Mouse (Mus musculus): ENCODE measurements at regions not wholly inside any gene's neighbourhood (a gene's known extent, or its start where the extent isn't known, plus 50 kb on each side); places are given as distances from the start of the nearest gene placed in this dataset.

- DNase-seq (ENCODE audit: low spot score in 2 of 2) = no peak
These were observed 294.2 kb upstream of the Gria1 start for GRCm38 (mm10) chr11:56716953-56717352.

- no peak for DNase-seq (ENCODE audit: low spot score in 2 of 2)
These were observed 286.0 kb upstream of the Gria1 start for GRCm38 (mm10) chr11:56725141-56725540.

DNA sequence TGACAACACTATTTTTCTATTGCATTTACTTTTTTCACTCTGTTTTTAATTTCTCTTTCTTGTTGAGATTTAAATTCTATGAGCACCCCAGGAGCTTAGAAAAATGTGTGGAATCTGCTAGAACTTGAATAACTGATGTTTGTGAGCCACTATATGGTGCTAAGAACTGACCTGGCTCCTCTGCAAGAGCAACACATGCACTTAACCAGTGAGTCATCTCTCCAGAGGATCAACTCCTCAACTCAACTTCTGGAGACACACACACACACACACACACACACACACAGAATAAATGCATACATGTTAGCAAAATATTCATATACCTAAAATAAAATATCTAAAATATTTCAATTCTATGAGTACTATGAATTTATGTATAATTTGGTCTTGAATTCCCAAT is 285.0 kb upstream of the Gria1 start:
- no peak for DNase-seq (ENCODE audit: low spot score in 2 of 2)

DNA sequence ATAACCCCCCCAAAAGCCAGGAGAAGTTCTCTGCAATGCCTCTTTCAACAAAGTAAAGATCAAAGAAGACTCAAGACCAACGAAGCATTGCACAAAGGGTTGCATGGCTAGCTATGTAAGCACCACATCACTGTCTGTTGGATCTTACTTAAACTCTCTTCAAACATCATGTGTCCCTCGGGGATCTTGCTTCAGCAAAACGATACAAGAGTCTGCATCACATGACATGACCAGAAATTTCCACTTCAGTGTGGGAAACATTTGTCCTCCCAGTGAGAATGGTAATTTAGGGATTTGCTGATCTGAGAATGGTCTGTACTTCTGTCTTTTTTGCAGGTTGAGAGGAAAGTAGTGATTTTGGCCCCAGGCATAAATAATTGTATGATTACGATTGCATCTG is 283.6 kb upstream of the Gria1 start:
- DNase-seq (ENCODE audit: low spot score in 2 of 2) = no peak

DNA sequence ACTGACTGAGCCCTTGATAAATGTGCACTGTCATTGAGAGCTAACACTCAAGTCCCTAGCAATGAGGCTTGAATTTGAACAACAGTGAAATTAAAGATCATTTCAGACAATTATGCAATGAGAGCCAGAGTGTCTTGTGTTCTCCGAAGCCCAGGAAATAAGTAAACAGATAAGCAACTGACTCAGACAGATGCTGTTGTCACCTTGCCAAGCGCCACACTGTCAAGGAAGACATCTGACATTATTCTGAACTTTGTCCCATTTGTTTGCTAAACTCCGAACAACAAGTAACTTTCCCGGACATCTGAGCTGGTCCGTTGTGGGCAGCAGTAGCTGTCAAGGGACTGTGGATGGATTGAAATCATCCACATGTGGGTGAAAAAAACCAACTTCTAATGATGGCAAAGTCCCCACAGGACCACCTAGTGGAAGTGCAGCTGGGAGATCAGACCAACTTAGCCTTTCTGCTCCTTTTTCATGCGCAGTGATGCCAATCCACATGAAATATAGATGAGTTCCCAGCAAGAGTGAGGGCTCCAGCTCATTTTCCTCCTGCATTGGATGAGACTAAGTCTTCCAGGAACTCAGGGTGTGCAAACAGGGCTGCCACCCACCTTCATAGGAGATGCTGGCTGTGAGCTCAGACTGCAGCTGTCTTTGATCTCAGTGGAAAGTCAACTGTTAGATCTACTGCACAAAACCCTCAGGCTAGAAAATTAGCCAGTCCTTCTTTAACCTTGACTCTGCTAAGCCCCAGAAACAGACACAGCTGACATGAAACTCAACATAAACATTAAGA is 282.8 kb upstream of the Gria1 start:
- DNase-seq (ENCODE audit: low spot score in 2 of 2) = no peak

- DNase-seq (ENCODE audit: low spot score in 2 of 2) = no peak
These were observed 269.3 kb upstream of the Gria1 start for GRCm38 (mm10) chr11:56741857-56742256.

DNA sequence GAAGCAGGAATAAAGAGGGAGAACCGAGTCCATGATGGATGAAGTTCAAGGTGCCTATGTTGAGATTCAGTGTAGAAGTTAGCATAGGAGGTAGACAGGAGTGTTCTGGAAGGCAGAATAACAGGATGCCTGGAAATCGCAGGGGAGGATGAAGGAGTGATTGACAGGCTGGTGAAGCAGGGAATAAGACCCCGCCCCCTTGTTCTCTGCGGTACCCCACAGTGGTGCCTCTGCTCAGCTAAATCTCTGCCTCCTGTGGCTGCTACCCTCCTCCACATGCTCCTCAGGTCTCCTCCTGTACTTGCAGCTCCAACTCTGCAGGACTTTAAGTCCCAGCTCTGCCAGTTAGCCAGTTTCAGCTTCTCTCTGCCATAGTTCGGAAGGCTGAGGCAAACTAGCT is 261.2 kb upstream of the Gria1 start:
- DNase-seq (ENCODE audit: low spot score in 2 of 2) = no peak

DNA sequence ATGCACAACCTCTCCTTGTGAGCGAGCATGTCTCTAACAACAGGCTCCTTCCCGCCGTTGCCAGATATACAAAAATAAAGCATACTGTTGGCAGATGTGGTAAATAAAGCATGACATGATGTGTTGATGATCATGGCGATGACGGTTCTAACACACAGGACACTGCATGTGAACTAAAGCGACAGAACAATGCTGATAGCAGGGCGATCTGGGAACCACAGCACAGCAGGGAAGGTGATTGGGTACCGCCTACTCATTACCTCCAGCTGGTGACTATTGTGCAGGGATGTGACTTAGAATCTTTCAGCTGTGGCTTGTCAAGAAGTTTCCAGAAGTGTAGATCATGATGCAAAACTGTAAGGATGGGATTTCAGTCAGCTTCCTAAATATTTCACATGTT is 260.5 kb upstream of the Gria1 start:
- no peak for DNase-seq (ENCODE audit: low spot score in 2 of 2)

- DNase-seq (ENCODE audit: low spot score in 2 of 2) = no peak
These were observed 259.3 kb upstream of the Gria1 start for GRCm38 (mm10) chr11:56751918-56752317.

- no peak for DNase-seq (ENCODE audit: low spot score in 2 of 2)
These were observed 257.5 kb upstream of the Gria1 start for GRCm38 (mm10) chr11:56753699-56754098.

GRCm38 (mm10) chr11:56760474-56760873 is 250.7 kb upstream of the Gria1 start:
- no peak for DNase-seq (ENCODE audit: low spot score in 2 of 2)

- DNase-seq (ENCODE audit: low spot score in 2 of 2) = no peak
These were observed 248.6 kb upstream of the Gria1 start for GRCm38 (mm10) chr11:56762467-56763120.

GRCm38 (mm10) chr11:56767424-56767823 is 243.8 kb upstream of the Gria1 start:
- no peak for DNase-seq (ENCODE audit: low spot score in 2 of 2)

GRCm38 (mm10) chr11:56786351-56786750 is 224.8 kb upstream of the Gria1 start:
- DNase-seq (ENCODE audit: low spot score in 2 of 2) = no peak

GRCm38 (mm10) chr11:56792691-56793090 is 218.5 kb upstream of the Gria1 start:
- DNase-seq (ENCODE audit: low spot score in 2 of 2) = no peak

DNA sequence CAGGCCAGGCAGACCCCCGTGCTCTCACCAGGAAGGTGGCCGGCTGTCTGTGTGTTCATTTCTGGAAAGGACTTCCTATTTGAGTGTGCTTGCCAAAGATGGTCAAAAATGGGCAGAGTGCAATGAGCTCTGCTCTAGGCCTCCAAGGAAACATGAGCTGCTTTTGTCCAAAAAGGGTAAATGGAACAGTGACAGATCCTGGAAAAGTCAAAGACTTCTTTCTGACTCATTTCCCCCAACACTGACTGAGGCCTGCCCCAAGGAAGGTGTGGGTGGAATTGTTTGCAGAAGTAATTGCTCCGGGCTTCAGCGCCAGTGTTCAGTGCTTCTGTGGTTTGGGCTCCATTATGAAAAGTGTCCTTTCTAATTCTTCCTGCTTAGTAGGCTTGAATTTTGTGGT is 203.9 kb upstream of the Gria1 start:
- no peak for DNase-seq (ENCODE audit: low spot score in 2 of 2)

GRCm38 (mm10) chr11:56810141-56810540 is 201.0 kb upstream of the Gria1 start:
- DNase-seq (ENCODE audit: low spot score in 2 of 2) = no peak

DNA sequence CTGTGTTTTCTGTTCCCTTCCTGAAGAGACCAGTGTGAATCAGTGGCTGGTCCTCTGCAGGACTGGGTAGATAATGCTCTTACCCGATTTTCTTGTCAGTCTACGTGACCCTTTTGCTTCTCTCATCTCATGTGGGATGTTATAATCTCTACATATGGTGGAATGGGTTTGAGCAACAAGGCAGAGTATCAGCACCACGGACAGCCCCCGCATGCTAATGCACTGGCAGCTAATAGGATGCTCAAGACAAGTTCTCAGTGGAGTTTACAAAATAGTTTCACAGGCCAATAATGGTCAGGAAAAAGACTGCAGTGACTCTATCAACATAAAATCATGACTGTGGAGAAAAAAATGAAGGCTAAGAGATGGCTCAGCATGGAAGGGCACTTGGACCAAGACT is 199.1 kb upstream of the Gria1 start:
- no peak for DNase-seq (ENCODE audit: low spot score in 2 of 2)

DNA sequence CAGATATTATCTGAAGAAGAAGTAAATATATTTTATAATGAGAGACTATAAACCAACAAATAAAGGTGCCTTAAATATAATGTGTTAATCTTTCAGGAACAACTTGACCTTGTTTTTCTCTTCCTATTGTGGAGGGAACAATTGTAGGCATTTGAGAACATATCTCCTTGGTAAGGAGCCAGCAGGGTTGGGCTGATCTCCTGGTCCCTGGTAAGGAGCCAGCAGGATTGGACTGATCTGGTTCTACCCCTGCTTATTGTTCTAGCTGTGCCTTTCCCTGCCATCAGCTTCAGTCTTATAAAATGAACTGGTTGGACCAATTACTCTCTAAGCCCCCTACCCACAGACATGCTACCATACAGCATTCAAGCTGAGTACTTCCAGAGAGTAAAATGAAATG is 187.7 kb upstream of the Gria1 start:
- DNase-seq (ENCODE audit: low spot score in 2 of 2) = no peak

DNA sequence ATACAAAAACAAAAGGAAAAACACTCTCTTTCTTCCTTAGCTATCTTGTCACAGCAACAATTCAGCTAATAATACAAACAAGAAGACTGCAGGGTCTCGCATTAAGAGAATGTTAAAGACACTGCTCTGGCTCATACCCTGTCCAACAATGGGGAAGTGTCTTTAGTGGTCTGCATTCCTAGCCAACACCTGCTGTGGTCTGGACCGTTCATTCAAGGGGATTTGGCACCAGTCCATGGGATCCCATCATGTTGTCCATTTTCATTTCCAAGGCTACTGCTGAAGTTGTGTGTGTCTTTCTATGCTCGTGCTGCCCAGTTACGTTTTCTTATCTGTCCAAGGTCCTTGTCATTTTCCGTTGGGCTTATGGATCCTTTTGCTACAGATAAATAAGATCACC is 183.7 kb upstream of the Gria1 start:
- no peak for DNase-seq (ENCODE audit: low spot score in 2 of 2)

GRCm38 (mm10) chr11:56862649-56863048 is 148.5 kb upstream of the Gria1 start:
- peak in 1 of 2 experiments; percentile 3 for DNase-seq (ENCODE audit: low spot score in 2 of 2)

DNA sequence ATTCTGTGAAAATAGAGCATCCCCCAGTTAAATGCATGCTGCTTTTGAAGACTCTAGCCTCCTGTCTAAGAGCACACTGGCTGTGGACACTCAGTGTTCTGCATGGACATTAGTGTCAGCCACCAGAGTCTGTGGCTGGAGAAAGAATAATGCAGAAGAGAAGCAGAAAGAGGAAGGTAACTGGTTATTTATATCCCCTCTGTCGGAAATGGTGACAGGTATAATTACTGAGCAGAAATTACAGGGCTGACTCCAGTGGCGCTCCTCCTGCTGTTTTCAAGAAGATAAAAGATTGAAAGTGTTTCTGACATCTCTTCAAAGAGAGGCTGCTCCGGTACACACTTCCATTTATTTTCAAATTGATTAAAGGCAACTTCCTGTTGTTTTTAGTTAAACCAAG is 139.5 kb upstream of the Gria1 start:
- no peak for DNase-seq (ENCODE audit: low spot score in 2 of 2)

DNA sequence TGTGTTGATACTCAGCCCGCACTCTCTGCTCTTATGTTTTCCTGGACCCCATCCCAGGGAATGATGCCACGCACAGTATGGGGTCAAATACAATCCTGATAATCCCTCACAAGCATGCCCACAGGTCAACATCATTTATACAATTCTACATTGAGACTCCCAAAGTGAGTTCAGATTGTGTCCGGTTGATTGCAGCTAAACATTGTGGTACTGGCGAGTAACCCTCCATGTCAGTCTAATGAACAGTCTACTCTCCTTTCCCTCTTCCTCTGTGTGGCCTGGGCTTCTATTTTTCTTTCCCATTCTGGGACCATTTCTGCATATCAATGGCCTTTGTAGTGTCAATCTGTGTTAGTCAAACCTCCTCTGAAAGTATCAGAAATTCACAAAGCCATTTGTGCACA is 112.6 kb upstream of the Gria1 start:
- DNase-seq (ENCODE audit: low spot score in 2 of 2) = no peak
